Mouse (Mus musculus): ENCODE measurements around the gene Ugt1a10.
"Not testable (repeated sequence)": the region's sequence is repeated elsewhere in the genome, so short reads cannot be mapped to it uniquely, and the experiment has no call there.

- not testable (repeated sequence) for TF ChIP-seq TAL1, GATA1 (IDR thresholded peaks at IDR 0.05; ENCODE audit: low read length)
These were observed 54.4 kb downstream of the Ugt1a10 start for GRCm38 (mm10) chr1:88109604-88110003.

All from erythroblast, embryonic 14.5 days (primary cell).